Mouse (Mus musculus) liver, adult 2 months (tissue): ENCODE data around the gene Srsf3.

Experiments
- CTCF ChIP-seq: fragments of 200-500 bp; IDR thresholded peaks from 2 replicates; pipeline ENCODE4 v1.5.1; 2011; ENCODE audit warnings: low read depth, low read length, control low read depth
- POLR2A ChIP-seq: fragments of 200-500 bp; IDR thresholded peaks from 2 replicates; pipeline ENCODE4 v1.6.1; 2011; ENCODE audit warnings: low read length, control low read depth; ENCODE audit not compliant: insufficient read depth; ENCODE audit errors: extremely low read depth

GRCm38 (mm10) chr17:29049923-29050322 lies 17.5 kb downstream of the Srsf3 start:
- no peak for TF ChIP-seq CTCF
- TF ChIP-seq POLR2A, result no peak
